Mouse (Mus musculus) heart, postnatal 4 days (tissue): ENCODE measurements at regions not wholly inside any gene's neighbourhood (a gene's known extent, or its start where the extent isn't known, plus 50 kb on each side); places are given as distances from the start of the nearest gene placed in this dataset.

Source experiments
- DNase-seq: peaks from one replicate; pipeline ENCODE4 v3.0.0; 2021

DNA sequence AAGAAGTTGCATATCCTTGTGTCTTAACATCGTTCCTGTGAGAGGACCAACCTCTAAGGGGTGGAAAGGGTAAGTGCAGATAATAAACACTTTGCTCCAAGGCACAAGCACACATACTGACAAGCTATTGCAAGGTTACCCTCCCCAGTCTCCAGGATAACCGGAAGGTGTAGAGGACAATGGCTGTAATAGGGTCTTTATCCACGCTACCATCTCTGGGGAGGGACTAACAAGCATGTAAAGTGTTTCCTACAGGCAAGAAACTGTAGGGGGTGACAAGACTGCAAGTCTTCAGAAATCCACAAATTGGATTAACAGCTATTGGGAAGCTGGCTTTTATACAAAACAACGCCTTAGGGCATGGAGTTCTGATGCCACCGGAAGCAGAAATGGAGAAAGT lies 197.5 kb upstream of the Chl1 start:
- no peak for DNase-seq

- no peak for DNase-seq
Observed at GRCm38 (mm10) chr6:103318081-103318480, 192.3 kb upstream of the Chl1 start.

DNA sequence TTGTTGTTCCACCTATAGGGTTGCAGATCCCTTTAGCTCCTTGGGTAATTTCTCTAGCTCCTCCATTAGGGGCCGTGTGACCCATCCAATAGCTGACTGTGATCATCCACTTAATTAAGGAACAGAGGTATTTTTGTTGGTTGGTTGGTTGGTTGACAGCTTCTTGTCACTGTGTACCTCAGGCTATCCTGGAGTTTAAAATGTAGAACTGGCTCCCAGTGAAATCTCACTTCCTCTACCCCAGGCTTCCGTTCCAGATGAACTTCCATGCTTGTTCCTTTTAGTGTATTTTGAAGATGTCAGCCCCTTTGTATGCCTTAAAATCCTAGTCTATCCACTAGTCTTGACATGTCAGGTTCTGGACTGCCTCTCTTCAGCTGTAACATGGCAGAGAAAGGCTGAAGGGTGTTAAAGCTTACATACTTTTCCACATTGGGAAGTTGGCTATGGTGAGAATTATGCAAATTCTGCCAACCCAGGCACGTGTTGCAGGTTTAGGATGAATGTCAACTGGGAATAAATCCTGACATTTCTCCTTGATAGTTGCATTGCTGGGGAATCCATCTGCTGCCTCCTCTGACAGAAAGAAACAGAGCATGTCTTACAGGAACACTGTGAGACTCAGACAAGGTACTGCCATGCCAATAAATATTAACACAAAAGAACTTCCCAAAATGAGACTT lies 191.6 kb upstream of the Chl1 start:
- DNase-seq, result no peak

GRCm38 (mm10) chr6:103319964-103320363 lies 190.4 kb upstream of the Chl1 start:
- no peak for DNase-seq

DNA sequence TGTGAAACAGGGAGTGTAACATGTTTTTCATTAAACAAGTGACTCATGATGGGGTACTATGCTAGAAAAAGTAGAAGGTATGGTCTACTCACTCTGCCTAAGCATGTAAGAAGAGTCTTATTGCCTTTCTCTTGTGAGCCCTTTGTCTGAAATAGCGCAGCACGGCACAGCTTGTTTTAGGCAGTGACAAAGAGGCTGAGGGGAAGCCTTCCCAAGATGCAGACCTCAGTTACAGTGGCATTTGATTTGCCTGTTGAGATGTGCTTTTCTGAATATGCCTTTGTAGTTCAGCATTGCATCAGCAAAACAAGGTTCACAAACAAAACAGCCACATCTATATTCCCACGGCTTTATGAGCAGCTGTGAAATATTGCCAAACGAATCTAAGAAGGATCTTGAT lies 189.8 kb upstream of the Chl1 start:
- no peak for DNase-seq

DNA sequence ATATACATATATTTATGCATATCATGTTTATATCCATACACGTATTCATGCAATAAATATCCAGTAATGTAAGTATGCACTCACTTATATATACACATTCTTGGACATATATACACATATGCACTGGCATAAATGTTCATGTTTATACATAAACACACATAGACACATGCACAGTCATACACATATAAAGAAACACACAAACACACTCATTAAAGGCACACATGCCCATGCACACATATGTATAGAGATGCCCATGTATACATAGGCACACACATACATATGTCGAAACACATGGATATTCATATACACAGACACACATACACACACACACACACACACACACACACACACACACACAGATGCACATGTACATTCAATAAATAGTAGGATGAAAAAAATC lies 189.3 kb upstream of the Chl1 start:
- no peak for DNase-seq

GRCm38 (mm10) chr6:103322442-103322841 lies 187.9 kb upstream of the Chl1 start:
- DNase-seq, result no peak

DNA sequence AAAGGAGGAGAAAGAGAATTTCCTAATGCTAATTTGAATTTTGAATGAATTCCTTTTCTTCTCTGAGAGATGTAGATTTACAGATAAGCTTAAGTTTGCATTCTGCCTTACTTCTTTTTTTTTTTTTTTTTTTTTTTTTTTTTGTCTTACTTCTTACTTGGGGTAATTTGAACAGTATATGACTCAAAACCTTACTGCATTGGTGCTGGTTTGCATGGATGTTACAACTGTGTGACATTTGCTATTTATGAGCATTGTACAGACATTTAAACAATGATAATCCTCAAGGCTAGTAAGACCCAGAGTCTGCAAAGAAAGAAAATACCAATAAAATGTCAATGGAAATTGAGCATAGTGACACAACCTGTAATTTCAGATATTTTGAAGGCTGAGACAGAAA lies 174.7 kb upstream of the Chl1 start:
- no peak for DNase-seq

- DNase-seq, result no peak
Observed at GRCm38 (mm10) chr6:103339961-103340732, 170.2 kb upstream of the Chl1 start.

DNA sequence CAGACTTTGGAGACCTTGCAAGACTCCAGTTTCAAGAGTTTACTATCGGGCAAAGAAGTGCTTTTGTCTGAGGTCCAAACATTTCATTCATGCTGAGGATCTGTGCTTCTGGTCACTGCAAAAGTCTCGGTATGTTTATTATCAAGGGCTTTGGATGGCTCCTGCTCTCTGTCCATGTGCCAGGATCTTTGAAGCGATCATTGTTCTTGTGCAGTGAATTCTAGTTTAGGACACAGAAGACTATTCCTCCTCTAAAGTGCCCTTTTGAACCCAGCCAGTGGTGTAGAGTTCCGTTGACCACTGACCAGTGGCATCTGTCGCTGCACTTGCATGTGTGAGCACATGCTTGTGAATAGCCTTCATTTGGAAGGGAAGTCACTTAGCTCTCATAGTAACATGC lies 166.9 kb upstream of the Chl1 start:
- no peak for DNase-seq

DNA sequence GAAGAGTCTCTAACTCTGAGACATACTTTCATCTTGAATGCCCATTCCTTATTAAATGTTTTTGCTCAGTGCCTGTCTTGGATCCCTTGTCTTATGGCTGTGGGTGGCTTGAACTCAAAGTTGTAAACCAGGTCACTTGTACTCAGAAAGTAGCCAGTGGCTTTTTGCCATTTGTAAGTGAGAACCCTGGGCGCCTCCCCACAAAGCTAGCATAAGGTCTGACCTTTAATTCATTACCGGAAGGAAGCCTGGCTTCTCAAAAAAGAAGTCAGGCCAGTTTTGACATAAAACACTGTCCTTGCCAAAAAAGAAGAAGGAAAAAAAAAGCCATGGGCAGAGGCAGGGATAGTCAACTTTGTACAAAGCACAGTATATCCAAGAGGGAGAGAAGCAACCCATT lies 166.0 kb upstream of the Chl1 start:
- no peak for DNase-seq

DNA sequence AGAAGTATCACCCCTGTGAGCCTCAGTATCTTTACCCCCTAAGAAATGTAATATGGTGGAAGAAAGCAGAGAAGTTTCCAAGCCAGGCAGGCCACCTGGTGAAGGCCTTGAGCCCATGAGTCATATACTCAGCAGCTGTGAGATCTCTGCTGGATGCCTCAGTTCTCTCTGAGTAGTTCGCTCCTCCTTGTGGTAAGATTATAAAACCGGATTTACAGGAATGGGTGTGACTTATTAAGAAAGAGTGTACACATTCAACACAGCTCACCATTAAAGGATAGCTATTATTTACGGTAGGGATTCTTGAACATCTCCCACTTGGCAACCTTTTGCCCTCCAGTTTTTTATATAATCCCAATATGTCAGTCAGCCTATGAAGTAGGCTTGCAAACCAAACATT lies 165.2 kb upstream of the Chl1 start:
- DNase-seq, result no peak

DNA sequence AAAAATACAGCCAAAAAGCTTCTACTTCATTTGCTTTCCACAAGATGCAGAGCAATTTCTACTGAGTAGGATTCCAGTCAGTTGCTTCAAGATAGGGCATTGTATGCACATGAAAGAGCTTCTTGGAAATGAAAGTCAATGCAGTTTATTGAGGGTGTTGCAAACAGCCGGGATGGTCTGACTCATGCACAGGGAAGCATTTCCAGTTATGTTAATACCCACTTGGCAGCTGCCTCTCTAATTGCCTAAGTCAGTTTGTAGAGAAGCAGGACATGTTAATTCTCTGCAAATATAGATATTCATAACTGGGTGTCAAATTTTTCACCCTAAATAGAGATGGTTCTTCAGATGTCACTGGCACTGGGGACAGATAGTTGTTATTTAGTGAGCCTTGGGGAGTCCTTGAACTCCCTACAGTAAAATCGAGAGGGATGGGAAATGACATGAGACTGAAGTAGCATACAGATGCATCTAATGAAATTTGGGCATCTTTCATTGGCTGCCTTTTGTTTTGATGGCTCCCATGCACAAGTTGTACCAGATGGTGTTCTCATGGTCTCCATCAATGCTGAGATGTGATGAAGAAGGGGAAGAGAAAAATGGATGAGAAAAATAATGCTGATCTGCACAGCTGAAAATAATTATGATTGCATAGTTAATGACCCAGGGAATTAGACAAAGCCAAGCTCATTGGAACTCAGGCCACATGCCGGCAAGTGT lies 157.8 kb upstream of the Chl1 start:
- no peak for DNase-seq

DNA sequence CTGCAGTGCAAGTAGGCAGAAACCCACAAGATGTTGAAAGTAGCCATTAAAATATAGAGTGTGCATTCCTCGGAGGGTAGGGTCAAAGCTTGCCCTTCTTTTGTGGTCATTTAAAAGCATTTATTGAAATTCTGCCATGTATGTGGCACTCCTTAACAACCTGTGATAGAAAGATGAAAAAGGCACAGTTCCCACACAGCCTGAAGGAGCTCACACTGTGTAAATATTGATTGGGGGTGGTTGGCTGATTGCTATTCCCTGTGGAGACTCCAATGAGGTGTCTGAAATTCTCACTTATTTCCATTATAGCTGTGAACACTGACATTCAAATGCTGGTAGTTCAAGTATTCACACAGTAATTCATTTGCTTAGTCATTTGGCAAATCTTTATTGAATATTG lies 157.0 kb upstream of the Chl1 start:
- DNase-seq, result no peak

- no peak for DNase-seq
Observed at GRCm38 (mm10) chr6:103366782-103367491, 143.4 kb upstream of the Chl1 start.

DNA sequence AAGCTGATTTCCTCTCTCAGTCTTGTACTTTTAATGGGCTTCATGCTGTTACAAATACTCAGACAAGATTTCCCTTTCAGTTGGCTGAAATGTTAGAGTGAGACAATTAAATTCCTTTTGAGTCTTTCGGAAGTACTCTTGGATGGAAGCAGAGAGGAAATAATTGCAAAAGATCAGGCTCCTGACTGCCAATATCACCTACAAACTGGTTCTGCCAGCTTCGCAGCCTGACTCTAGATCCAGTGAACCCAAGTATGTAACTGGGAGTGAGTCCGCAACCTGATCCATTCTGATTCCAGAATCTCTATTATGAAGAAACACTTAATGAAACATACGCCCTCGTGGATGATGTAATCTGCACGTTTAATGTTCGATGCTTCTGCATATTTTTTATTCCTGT lies 135.4 kb upstream of the Chl1 start:
- no peak for DNase-seq

DNA sequence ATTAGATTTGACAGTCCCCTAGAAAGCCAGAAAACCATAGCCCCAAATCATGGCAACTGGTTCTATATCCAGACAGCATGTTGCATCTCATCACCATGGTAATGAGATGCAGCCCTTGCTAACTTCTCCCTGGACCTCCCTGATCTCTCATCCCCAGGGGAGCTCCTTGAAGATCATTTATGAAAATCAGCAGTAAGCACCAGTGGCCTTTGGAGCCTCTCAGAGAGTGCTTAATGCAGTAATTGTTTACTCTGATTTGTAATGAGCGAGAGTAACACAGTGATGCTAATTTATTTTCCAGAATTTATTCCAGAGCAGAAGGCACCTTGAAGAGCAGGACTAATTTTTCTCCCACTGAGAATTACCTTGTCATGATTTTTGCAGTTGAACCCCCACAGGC lies 133.1 kb upstream of the Chl1 start:
- DNase-seq, result no peak

GRCm38 (mm10) chr6:103378047-103378446 lies 132.3 kb upstream of the Chl1 start:
- DNase-seq, result no peak

DNA sequence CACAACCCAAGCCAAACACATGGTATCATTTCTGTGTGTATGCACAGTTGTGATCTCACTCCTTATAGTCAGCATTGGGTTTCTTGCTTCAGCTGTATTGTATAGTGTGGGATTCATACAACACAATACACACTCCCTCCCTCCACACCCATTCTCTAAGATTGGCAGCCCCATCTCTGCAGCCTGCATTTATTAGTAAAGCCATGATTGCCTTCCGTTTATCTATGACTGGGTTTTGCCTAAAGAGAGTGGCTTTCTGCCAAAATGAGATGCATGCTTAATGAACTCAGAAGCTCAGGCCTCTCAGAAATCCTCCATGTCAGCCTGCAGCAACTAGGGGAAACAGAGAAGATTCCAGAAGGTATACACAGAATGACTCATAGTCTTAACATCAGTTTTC lies 129.4 kb upstream of the Chl1 start:
- no peak for DNase-seq

DNA sequence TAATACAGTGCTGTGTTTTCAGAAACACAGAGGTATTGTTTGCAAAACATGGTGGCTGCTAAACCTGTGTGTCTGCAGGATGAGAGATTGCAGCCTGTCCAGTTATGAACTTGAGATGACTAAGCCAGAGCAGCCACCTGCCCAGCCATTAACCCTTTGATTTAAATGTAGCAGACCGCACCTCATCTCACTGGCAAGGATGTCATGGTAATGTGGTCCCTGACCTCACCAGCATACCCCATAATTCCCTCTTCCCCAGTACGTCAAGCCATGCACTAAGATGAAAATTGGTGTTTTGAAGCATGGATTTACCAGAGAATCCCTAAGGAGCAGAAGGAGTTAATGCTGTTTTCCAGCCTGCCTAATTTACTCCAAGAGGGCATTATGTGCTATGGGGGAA lies 128.5 kb upstream of the Chl1 start:
- no peak for DNase-seq

DNA sequence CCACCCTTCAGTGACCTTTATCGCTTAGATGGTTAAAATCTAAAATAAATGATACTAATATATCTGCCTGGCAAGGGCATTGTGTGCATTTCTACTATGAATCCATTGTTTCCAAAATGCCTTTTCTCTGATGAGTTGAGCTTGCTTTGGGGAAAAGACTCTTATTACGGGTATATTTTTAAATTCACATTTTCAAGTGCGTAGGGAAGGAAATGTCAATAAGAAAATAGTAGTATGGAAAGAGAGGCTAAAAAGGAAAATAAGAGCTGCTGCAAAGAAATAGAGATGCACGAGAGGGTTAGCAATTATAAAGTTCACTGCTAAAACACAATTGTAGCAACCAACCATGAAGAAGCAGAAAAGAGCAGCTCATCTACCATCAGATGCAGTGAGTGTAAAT lies 123.8 kb upstream of the Chl1 start:
- no peak for DNase-seq

- no peak for DNase-seq
Observed at GRCm38 (mm10) chr6:103405961-103406360, 104.4 kb upstream of the Chl1 start.

DNA sequence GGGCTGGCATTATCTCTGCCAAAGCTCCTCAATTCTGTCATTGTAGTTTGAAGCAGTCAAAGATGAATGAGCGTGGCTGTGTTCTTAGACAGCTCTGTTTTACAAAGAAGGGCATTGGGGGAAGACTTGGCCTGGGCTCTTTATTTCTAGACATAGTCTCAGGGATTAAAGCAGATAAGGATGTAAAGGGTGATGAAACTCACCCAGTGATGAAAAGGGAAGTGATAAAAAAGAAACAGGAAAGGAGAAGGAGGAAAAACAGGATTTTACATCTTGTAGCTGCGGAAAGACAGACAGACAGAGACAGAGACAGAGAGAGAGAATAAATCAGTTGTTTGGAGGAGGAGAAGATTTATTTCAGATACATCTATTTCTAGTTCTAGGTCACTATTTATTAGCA lies 95.5 kb upstream of the Chl1 start:
- DNase-seq, result no peak
